Mouse (Mus musculus) cerebellum, postnatal 4 days (tissue): ENCODE measurements around the gene Zfp319.
A peak's percentile ranks its signal among the peaks of the same experiment; 100 is the strongest.

Experiments
- DNase-seq, 2 experiments: peaks; one replicate each; pipeline ENCODE4 v3.0.0; 2022; ENCODE audit warnings: low spot score in 2 of 2, mixed read lengths in 1 of 2

Gene Zfp319

DNA sequence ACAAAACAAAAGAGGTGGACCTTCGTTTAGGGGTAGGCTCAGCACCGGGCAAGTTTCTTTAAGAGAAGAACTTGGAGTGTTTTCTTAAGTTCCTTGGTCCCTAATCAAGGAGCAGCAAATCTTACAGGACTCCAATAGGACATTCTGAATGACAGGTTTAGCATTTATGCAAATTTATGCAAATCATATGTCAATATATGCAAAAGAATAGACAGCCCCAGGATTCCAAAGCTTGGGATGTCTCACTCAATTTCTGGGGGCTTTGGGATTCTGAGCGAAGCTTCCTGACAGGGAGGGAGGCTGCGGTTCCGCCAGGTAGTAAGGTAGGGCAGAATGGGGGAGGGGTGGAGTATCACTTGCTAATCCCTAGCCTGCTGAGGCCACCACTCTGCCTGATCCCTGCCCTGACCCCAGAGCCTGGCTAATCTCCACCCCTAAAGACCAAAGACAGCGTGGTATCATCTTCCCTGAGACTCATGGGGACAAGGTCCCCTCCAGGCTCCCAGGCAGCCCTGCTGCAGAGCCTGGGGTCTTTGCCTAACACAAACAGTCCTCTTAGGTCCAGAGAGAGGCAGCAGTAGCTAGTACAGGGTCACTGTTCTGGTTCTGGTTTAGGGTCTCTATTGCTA, 21.3 kb downstream of the Zfp319 start, which contains the start of gene Tepp:
TSS of gene Tepp (plus strand) at position 225 of the 629 bp plus-strand sequence.
- DNase-seq, result no peak

DNA sequence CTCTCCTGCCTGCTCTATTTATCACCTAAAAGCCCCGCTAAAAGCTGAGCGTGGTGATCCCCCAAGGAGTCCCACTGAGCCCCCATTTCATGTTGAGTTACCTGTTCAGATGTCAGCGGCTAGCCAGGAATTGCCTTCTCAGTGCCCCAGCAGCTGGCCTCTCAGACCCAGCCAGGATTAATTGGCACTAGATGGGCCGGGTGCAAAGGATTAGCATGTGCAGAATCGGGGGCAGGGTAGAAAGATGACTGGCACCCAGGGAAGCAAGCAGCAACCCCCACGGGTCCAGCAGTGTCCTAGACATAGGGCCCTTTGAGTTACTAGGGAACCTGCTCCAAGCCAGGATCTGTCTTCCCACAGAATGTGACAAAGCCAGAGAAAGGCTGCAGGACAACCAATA, 25.3 kb downstream of the Zfp319 start, which contains the start of gene Cngb1:
TSS of gene Cngb1 (minus strand) at position 155 of the 400 bp plus-strand sequence.
- no peak for DNase-seq

DNA sequence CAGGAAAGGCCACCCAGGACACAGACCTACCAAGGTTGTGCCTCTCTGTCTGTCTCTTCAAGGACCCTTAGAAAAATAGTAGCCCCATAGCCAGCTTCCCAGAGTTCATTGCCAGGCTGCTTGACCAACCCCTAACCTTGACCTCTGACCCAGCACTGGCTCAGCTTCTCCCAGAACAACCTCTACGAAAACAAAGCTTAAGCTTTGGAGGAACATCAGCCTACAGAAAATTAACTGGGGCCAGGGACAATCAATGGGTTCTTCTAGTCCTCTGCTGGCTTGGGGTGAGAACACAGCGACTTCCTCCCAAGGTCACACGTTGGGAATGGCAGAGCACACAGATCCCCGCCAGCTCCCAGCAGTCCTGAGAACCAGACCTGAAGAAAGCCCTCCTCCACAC, 26.2 kb downstream of the Zfp319 start:
- no peak for DNase-seq

DNA sequence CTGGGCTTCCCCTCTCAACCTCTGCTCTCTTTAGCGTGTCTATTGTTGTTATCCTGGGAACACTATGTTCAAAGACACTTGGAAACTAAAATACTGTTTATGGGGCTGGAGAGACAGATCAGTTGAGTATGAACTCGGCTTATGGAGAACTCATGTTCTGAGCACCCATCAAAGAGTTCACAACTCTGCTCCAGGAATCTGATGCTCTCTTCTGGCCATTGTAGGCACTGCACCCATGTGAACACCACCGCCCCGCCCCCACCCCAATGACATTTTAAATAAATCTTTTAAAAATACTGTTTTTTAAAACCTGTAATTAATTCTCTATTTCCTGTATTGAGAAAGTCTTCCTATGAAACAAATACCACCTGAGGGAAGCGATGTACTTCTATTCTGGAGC, 29.3 kb downstream of the Zfp319 start:
- peak in 1 of 2 experiments; percentile 44 for DNase-seq

DNA sequence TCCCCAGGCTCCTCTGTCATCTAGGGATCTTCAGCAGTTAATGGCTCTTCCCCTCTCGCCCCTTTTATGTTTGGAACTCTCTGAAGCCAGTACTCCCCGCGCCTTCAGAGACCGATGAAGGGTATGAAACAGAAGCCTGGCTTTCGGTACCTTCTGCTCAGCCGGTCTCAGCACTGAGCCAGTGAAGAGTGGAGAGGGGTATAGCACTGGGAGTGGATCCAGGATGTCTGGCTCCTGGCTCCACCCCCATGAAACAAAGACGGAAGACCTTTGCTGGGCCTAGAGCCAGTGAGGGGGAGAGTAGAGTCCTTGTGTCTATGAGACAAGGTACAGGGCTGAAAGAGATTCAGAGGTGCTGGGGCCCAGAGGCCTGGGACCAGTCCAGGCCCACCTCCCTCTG, 37.9 kb downstream of the Zfp319 start:
- DNase-seq, result no peak

DNA sequence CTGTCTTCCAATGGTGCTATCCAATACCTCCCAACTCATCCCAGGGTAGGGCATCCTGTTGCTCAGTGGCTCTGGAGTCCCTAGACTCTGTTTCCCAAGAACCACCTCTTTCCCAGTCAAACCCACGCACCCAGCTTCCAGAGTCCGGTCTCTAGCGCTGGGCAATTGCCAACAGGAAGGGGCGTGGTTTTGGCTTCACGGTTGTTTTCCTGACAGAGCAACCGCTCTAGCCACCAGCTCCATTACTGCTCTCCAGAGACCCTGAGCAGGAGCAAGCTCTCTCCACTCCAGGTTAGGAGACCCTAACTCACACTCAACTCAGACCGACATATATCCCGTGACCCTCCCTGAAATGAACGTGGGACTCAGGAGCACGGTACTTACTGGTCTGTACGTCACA, 38.6 kb downstream of the Zfp319 start:
- DNase-seq, result peak in 1 of 2 experiments; percentile 52

DNA sequence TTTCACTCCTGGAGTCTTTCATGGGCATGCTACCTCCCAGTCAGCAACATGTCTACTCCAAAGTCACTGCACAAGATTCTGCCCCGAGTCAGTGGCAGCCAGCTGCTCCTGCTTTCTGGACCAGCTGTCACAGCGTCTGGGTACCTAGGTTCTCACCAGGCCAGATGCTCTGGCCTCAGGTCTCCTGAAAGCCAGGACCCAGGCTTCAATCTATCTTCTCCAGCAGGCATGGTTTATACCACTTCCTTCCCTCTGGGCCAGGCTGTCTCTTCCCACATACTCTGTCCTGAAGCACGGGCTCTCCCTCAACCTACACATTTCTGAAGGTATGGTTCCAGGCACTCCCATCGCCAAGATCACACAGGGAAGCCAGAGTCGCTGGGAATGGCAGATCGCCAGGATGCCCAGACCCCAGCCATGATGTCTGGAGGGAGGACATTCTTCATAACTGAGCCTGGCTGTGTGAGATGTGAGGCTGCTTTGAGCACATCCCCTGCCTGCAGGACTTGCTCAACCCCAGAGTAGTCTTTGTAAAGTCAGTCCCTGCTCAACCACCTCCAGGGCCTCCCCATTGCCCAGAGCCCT, 42.6 kb downstream of the Zfp319 start:
- peak in 1 of 2 experiments; percentile 20 for DNase-seq

DNA sequence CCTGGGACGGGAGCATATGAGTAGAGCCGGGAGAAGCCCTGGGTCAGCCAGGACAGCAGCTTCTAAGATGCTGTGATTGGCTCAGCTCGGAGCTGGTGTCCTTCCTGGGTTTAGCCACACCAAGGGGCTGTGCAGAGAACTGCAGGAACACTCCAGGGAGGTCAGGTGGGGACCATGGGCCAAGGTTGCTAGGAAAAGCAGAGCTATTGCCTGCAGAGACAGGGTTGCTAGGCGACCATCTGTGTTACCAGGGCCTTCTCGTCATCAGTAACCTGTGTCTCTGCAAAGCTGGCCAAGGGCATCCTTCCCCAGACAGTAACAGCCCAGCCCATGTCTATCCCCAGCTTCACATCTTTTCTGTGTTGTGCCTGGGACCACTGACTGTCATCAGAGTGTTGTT, 50.3 kb downstream of the Zfp319 start:
- DNase-seq, result peak in 1 of 2 experiments; percentile 16
